Mouse (Mus musculus) kidney, postnatal 25 days (tissue): ENCODE results near the gene Dmrt2.
A peak's percentile ranks its signal among the peaks of the same experiment; 100 is the strongest.

Source experiments
- DNase-seq, 2 experiments: peaks; one replicate each; pipeline ENCODE4 v3.0.0; 2021; ENCODE audit warnings: mixed read lengths in 2 of 2

Dmrt2 gene

GRCm38 (mm10) chr19:25698850-25699249 lies 26.6 kb downstream of the Dmrt2 start:
- DNase-seq = no peak

- peak; percentile 39 to 60 for DNase-seq
These were observed 41.2 kb downstream of the Dmrt2 start for GRCm38 (mm10) chr19:25713382-25713781.

- DNase-seq = no peak
These were observed 42.7 kb downstream of the Dmrt2 start for GRCm38 (mm10) chr19:25714927-25715326.

- no peak for DNase-seq
These were observed 50.4 kb downstream of the Dmrt2 start for GRCm38 (mm10) chr19:25722616-25723015.
